Mouse (Mus musculus): Measurements from ENCODE around the gene Rab24. TPM values are rescaled to one million over a fixed set of nuclear protein-coding genes. Genes with fewer than 3 reads are reported as not detected.

The Rab24 gene
- polyA plus RNA-seq, 1 experiment = 69.2 TPM

GRCm38 (mm10) chr13:55344286-55344685, 22.5 kb upstream of the Rab24 start:
- TF ChIP-seq POLR2A (IDR thresholded peaks at IDR 0.05; ENCODE audit: borderline replicate concordance, extremely low read depth, low read depth, low read length) = no peak
- TF ChIP-seq CTCF (IDR thresholded peaks at IDR 0.05; ENCODE audit: insufficient read depth, low read length) = no peak
- no peak for DNase-seq
- Histone ChIP-seq H3K4me1 (ENCODE audit: control insufficient read depth, insufficient read depth, low read length) (no peaks in the 10 kb centered on the region), H3K4me3 (replicated peaks; ENCODE audit: extremely low read depth, low read depth, low read length) (no peak overlapping the region)
- WGBS = 80% methylated on average over 7 of the region's 7 CpGs

GRCm38 (mm10) chr13:55342469-55342868, 20.7 kb upstream of the Rab24 start:
- Histone ChIP-seq H3K4me1 (ENCODE audit: control insufficient read depth, insufficient read depth, low read length) (no peaks in the 10 kb centered on the region), H3K4me3 (replicated peaks; ENCODE audit: extremely low read depth, low read depth, low read length) (no peak overlapping the region)
- TF ChIP-seq CTCF (IDR thresholded peaks at IDR 0.05; ENCODE audit: insufficient read depth, low read length) (no peak), POLR2A (IDR thresholded peaks at IDR 0.05; ENCODE audit: borderline replicate concordance, extremely low read depth, low read depth, low read length) (no peak)
- DNase-seq = no peak
- WGBS = 36% methylated on average over 11 of the region's 11 CpGs

GRCm38 (mm10) chr13:55339259-55339658, 17.5 kb upstream of the Rab24 start:
- TF ChIP-seq POLR2A (IDR thresholded peaks at IDR 0.05; ENCODE audit: borderline replicate concordance, extremely low read depth, low read depth, low read length) = no peak
- TF ChIP-seq CTCF (IDR thresholded peaks at IDR 0.05; ENCODE audit: insufficient read depth, low read length) = no peak
- Histone ChIP-seq H3K4me3 (replicated peaks; ENCODE audit: extremely low read depth, low read depth, low read length) (no peak overlapping the region), H3K4me1 (ENCODE audit: control insufficient read depth, insufficient read depth, low read length) (no peaks in the 10 kb centered on the region)
- 23% methylated on average over 2 of the region's 2 CpGs for WGBS
- no peak for DNase-seq

- no peak for DNase-seq
- Histone ChIP-seq H3K4me1 (ENCODE audit: control insufficient read depth, insufficient read depth, low read length) (no peaks in the 10 kb centered on the region), H3K4me3 (replicated peaks; ENCODE audit: extremely low read depth, low read depth, low read length) (no peak overlapping the region)
- no peak for TF ChIP-seq CTCF (IDR thresholded peaks at IDR 0.05; ENCODE audit: insufficient read depth, low read length)
- no peak for TF ChIP-seq POLR2A (IDR thresholded peaks at IDR 0.05; ENCODE audit: borderline replicate concordance, extremely low read depth, low read depth, low read length)
- WGBS = 59% methylated on average over 12 of the region's 12 CpGs
Observed at GRCm38 (mm10) chr13:55338131-55339054, 16.6 kb upstream of the Rab24 start.

GRCm38 (mm10) chr13:55337341-55337975, 15.7 kb upstream of the Rab24 start:
- 75% methylated on average over 10 of the region's 10 CpGs for WGBS
- Histone ChIP-seq H3K4me1 (ENCODE audit: control insufficient read depth, insufficient read depth, low read length) (no peaks in the 10 kb centered on the region), H3K4me3 (replicated peaks; ENCODE audit: extremely low read depth, low read depth, low read length) (no peak overlapping the region)
- no peak for DNase-seq
- TF ChIP-seq POLR2A (IDR thresholded peaks at IDR 0.05; ENCODE audit: borderline replicate concordance, extremely low read depth, low read depth, low read length) (no peak), CTCF (IDR thresholded peaks at IDR 0.05; ENCODE audit: insufficient read depth, low read length) (no peak)

GRCm38 (mm10) chr13:55335701-55336100, 14.0 kb upstream of the Rab24 start:
- no peak for DNase-seq
- H3K4me3 ChIP-seq (replicated peaks; ENCODE audit: extremely low read depth, low read depth, low read length) = no peak overlapping the region
- no peaks in the 10 kb centered on the region for H3K4me1 ChIP-seq (ENCODE audit: control insufficient read depth, insufficient read depth, low read length)
- TF ChIP-seq POLR2A (IDR thresholded peaks at IDR 0.05; ENCODE audit: borderline replicate concordance, extremely low read depth, low read depth, low read length) (no peak), CTCF (IDR thresholded peaks at IDR 0.05; ENCODE audit: insufficient read depth, low read length) (no peak)
- 77% methylated on average over 4 of the region's 4 CpGs for WGBS

GRCm38 (mm10) chr13:55332331-55332730, 10.6 kb upstream of the Rab24 start:
- no peak for TF ChIP-seq CTCF (IDR thresholded peaks at IDR 0.05; ENCODE audit: insufficient read depth, low read length)
- TF ChIP-seq POLR2A (IDR thresholded peaks at IDR 0.05; ENCODE audit: borderline replicate concordance, extremely low read depth, low read depth, low read length) = no peak
- WGBS = 83% methylated on average over 3 of the region's 3 CpGs
- no peak for DNase-seq
- H3K4me1 ChIP-seq (ENCODE audit: control insufficient read depth, insufficient read depth, low read length) = peaks cover 8% of the 10 kb centered on the region
- H3K4me3 ChIP-seq (replicated peaks; ENCODE audit: extremely low read depth, low read depth, low read length) = no peak overlapping the region

- Histone ChIP-seq H3K4me1 (ENCODE audit: control insufficient read depth, insufficient read depth, low read length) (peaks cover 8% of the 10 kb centered on the region), H3K4me3 (replicated peaks; ENCODE audit: extremely low read depth, low read depth, low read length) (no peak overlapping the region)
- WGBS = 51% methylated on average over 14 of the region's 14 CpGs
- TF ChIP-seq CTCF (IDR thresholded peaks at IDR 0.05; ENCODE audit: insufficient read depth, low read length) = no peak
- no peak for TF ChIP-seq POLR2A (IDR thresholded peaks at IDR 0.05; ENCODE audit: borderline replicate concordance, extremely low read depth, low read depth, low read length)
- DNase-seq = no peak
Observed at GRCm38 (mm10) chr13:55330567-55331400, 9.0 kb upstream of the Rab24 start.

Data from lung, adult 2 months (tissue).